Mouse (Mus musculus): ENCODE data around the gene Arnt2. TPM values are rescaled to one million over a fixed set of nuclear protein-coding genes. Genes with fewer than 3 reads are reported as not detected.

Arnt2 gene
- polyA plus RNA-seq, 1 experiment from 2014 or later: 60.3 TPM

GRCm38 (mm10) chr7:84249951-84250350, 160.0 kb downstream of the Arnt2 start:
- ATAC-seq (ENCODE audit: low FRiP score): no peak
- no peak overlapping the region for H3K4me2 ChIP-seq
- WGBS: 86% methylated on average over 8 of the region's 8 CpGs
- no peaks in the 10 kb centered on the region for H3K4me1 ChIP-seq (replicated peaks)
- H3K9ac ChIP-seq: no peak overlapping the region
- H3K36me3 ChIP-seq: peaks cover 69% of the 10 kb centered on the region
- no peaks in the 10 kb centered on the region for H3K27me3 ChIP-seq
- no peak overlapping the region for H3K4me3 ChIP-seq
- peak overlapping the region; percentile 12; the same call in 1 of the 2 replicates for H3K27ac ChIP-seq
- H3K9me3 ChIP-seq: no peaks in the 10 kb centered on the region

- H3K4me1 ChIP-seq (replicated peaks): no peaks in the 10 kb centered on the region
- H3K36me3 ChIP-seq: peaks cover 64% of the 10 kb centered on the region
- H3K9ac ChIP-seq: no peak overlapping the region
- H3K4me3 ChIP-seq: no peak overlapping the region
- WGBS: 59% methylated on average over 7 of the region's 7 CpGs
- ATAC-seq (ENCODE audit: low FRiP score): no peak
- no peak overlapping the region for H3K4me2 ChIP-seq
- H3K9me3 ChIP-seq: no peaks in the 10 kb centered on the region
- no peaks in the 10 kb centered on the region for H3K27me3 ChIP-seq
- no peak overlapping the region for H3K27ac ChIP-seq
Observed at GRCm38 (mm10) chr7:84249381-84249780, 160.6 kb downstream of the Arnt2 start.

- no peak overlapping the region for H3K9ac ChIP-seq
- no peaks in the 10 kb centered on the region for H3K9me3 ChIP-seq
- H3K4me3 ChIP-seq: no peak overlapping the region
- H3K4me2 ChIP-seq: no peak overlapping the region
- 57% methylated on average over 3 of the region's 3 CpGs for WGBS
- H3K27me3 ChIP-seq: no peaks in the 10 kb centered on the region
- peaks cover 52% of the 10 kb centered on the region for H3K36me3 ChIP-seq
- H3K4me1 ChIP-seq (replicated peaks): no peaks in the 10 kb centered on the region
- no peak overlapping the region for H3K27ac ChIP-seq
- ATAC-seq (ENCODE audit: low FRiP score): no peak; the same call in 1 of the 2 replicates
Observed at GRCm38 (mm10) chr7:84247960-84248665, 161.9 kb downstream of the Arnt2 start.

GRCm38 (mm10) chr7:84246878-84247277, 163.1 kb downstream of the Arnt2 start:
- Histone ChIP-seq H3K9me3 (no peaks in the 10 kb centered on the region), H3K36me3 (peaks cover 40% of the 10 kb centered on the region), H3K4me1 (replicated peaks) (no peaks in the 10 kb centered on the region), H3K27ac (no peak overlapping the region), H3K9ac (no peak overlapping the region), H3K4me2 (no peak overlapping the region), H3K27me3 (no peaks in the 10 kb centered on the region), H3K4me3 (no peak overlapping the region)
- WGBS: 91% methylated on average over 5 of the region's 5 CpGs
- no peak for ATAC-seq (ENCODE audit: low FRiP score)

- Histone ChIP-seq H3K9ac (no peak overlapping the region), H3K4me2 (no peak overlapping the region), H3K9me3 (no peaks in the 10 kb centered on the region), H3K4me1 (replicated peaks) (no peaks in the 10 kb centered on the region), H3K4me3 (no peak overlapping the region), H3K27me3 (no peaks in the 10 kb centered on the region), H3K27ac (no peak overlapping the region), H3K36me3 (peaks cover 32% of the 10 kb centered on the region)
- ATAC-seq (ENCODE audit: low FRiP score): no peak
- 87% methylated on average over 2 of the region's 2 CpGs for WGBS
Observed at GRCm38 (mm10) chr7:84246093-84246492, 163.9 kb downstream of the Arnt2 start.

GRCm38 (mm10) chr7:84240406-84240805, 169.6 kb downstream of the Arnt2 start:
- no peak overlapping the region for H3K9ac ChIP-seq
- no peaks in the 10 kb centered on the region for H3K36me3 ChIP-seq
- no peaks in the 10 kb centered on the region for H3K27me3 ChIP-seq
- no peaks in the 10 kb centered on the region for H3K9me3 ChIP-seq
- no peak overlapping the region for H3K4me2 ChIP-seq
- H3K4me3 ChIP-seq: no peak overlapping the region
- ATAC-seq (ENCODE audit: low FRiP score): no peak
- WGBS: 89% methylated on average over 3 of the region's 3 CpGs
- H3K27ac ChIP-seq: no peak overlapping the region
- H3K4me1 ChIP-seq (replicated peaks): 0 out of 2 replicates have a peak, but pooled peaks cover 3% of the 10 kb centered on the region

- H3K27me3 ChIP-seq: no peaks in the 10 kb centered on the region
- H3K36me3 ChIP-seq: no peaks in the 10 kb centered on the region
- no peak overlapping the region for H3K27ac ChIP-seq
- H3K4me3 ChIP-seq: no peak overlapping the region
- H3K4me1 ChIP-seq (replicated peaks): 0 out of 2 replicates have a peak, but pooled peaks cover 3% of the 10 kb centered on the region
- ATAC-seq (ENCODE audit: low FRiP score): no peak
- WGBS: 64% methylated on average over 4 of the region's 4 CpGs
- H3K9ac ChIP-seq: no peak overlapping the region
- H3K9me3 ChIP-seq: no peaks in the 10 kb centered on the region
- no peak overlapping the region for H3K4me2 ChIP-seq
Observed at GRCm38 (mm10) chr7:84237655-84238054, 172.3 kb downstream of the Arnt2 start.

GRCm38 (mm10) chr7:84231396-84231795, 178.6 kb downstream of the Arnt2 start:
- no peak for ATAC-seq (ENCODE audit: low FRiP score)
- no peaks in the 10 kb centered on the region for H3K27me3 ChIP-seq
- H3K9ac ChIP-seq: no peak overlapping the region
- H3K4me1 ChIP-seq (replicated peaks): no peaks in the 10 kb centered on the region
- 78% methylated on average over 4 of the region's 4 CpGs for WGBS
- H3K27ac ChIP-seq: no peak overlapping the region
- no peak overlapping the region for H3K4me2 ChIP-seq
- H3K4me3 ChIP-seq: no peak overlapping the region
- H3K36me3 ChIP-seq: no peaks in the 10 kb centered on the region
- no peaks in the 10 kb centered on the region for H3K9me3 ChIP-seq

- no peak overlapping the region for H3K4me2 ChIP-seq
- H3K9me3 ChIP-seq: no peaks in the 10 kb centered on the region
- no peak for ATAC-seq (ENCODE audit: low FRiP score)
- no peak overlapping the region for H3K9ac ChIP-seq
- H3K4me1 ChIP-seq (replicated peaks): no peaks in the 10 kb centered on the region
- H3K27me3 ChIP-seq: no peaks in the 10 kb centered on the region
- no peak overlapping the region for H3K27ac ChIP-seq
- WGBS: 94% methylated on average over 1 of the region's 1 CpGs
- no peaks in the 10 kb centered on the region for H3K36me3 ChIP-seq
- H3K4me3 ChIP-seq: no peak overlapping the region
Observed at GRCm38 (mm10) chr7:84227652-84228051, 182.3 kb downstream of the Arnt2 start.

- Histone ChIP-seq H3K9me3 (no peaks in the 10 kb centered on the region), H3K4me3 (no peak overlapping the region), H3K4me2 (no peak overlapping the region), H3K36me3 (no peaks in the 10 kb centered on the region), H3K27me3 (no peaks in the 10 kb centered on the region), H3K4me1 (replicated peaks) (no peaks in the 10 kb centered on the region), H3K27ac (no peak overlapping the region), H3K9ac (no peak overlapping the region)
- 84% methylated on average over 3 of the region's 3 CpGs for WGBS
- ATAC-seq (ENCODE audit: low FRiP score): no peak
Observed at GRCm38 (mm10) chr7:84226909-84227308, 183.1 kb downstream of the Arnt2 start.

GRCm38 (mm10) chr7:84212112-84212511, 197.9 kb downstream of the Arnt2 start:
- Histone ChIP-seq H3K36me3 (no peaks in the 10 kb centered on the region), H3K9me3 (no peaks in the 10 kb centered on the region), H3K9ac (no peak overlapping the region), H3K4me1 (replicated peaks) (peaks cover 12% of the 10 kb centered on the region), H3K4me3 (no peak overlapping the region), H3K27me3 (no peaks in the 10 kb centered on the region), H3K4me2 (no peak overlapping the region), H3K27ac (no peak overlapping the region)
- 67% methylated on average over 1 of the region's 1 CpGs for WGBS
- no peak for ATAC-seq (ENCODE audit: low FRiP score)

- H3K4me1 ChIP-seq (replicated peaks): peaks cover 12% of the 10 kb centered on the region
- WGBS: 46% methylated on average over 10 of the region's 10 CpGs
- no peak overlapping the region for H3K4me2 ChIP-seq
- H3K27ac ChIP-seq: peak overlapping the region; percentile 61
- H3K4me3 ChIP-seq: no peak overlapping the region
- no peaks in the 10 kb centered on the region for H3K36me3 ChIP-seq
- 0 out of 2 replicates have a peak, but pooled peaks have one; percentile 39 for ATAC-seq (ENCODE audit: low FRiP score)
- H3K9ac ChIP-seq: peak overlapping the region; percentile 36; the same call in 1 of the 2 replicates
- no peaks in the 10 kb centered on the region for H3K27me3 ChIP-seq
- no peaks in the 10 kb centered on the region for H3K9me3 ChIP-seq
Observed at GRCm38 (mm10) chr7:84210585-84211291, 199.2 kb downstream of the Arnt2 start.

Data from hindbrain, embryonic 13.5 days (tissue).